Mouse (Mus musculus) embryonic facial prominence, embryonic 14.5 days (tissue): Measurements from ENCODE around the gene Ltbp4. TPM values are rescaled to one million over a fixed set of nuclear protein-coding genes. Genes with fewer than 3 reads are reported as not detected.

Experiments
- ATAC-seq: fragments of 200-750 bp; cut with Nextera tagmentation; 2 replicates; pipeline ENCODE4 v1.8.0; 2017; ENCODE audit warnings: low read depth, moderate number of reproducible peaks, moderate TSS enrichment
- DNase-seq: peaks from one replicate; pipeline ENCODE4 v3.0.0-alpha.2; 2015; ENCODE audit warnings: low spot score
- H3K27ac ChIP-seq: fragments of 300-500 bp; sonication (generic); replicated peaks from 2 replicates; pipeline ENCODE4 v1.5.1; 2014; ENCODE audit warnings: low read depth, mild to moderate bottlenecking, low read length, moderate library complexity
- H3K27me3 ChIP-seq: fragments of 300-500 bp; sonication (generic); replicated peaks from 2 replicates; pipeline ENCODE4 v1.6.1; 2014; ENCODE audit warnings: low read length; ENCODE audit not compliant: control insufficient read depth, insufficient read depth
- H3K36me3 ChIP-seq: fragments of 300-500 bp; sonication (generic); 2 replicates; pipeline ENCODE4 v1.6.1; 2014; ENCODE audit warnings: low read length, mixed read lengths; ENCODE audit not compliant: control insufficient read depth, insufficient read depth
- H3K4me1 ChIP-seq: fragments of 300-500 bp; sonication (generic); 2 replicates; pipeline ENCODE4 v1.6.1; 2014; ENCODE audit warnings: antibody characterized with exemption, low read length; ENCODE audit not compliant: control insufficient read depth, insufficient read depth
- H3K4me2 ChIP-seq: fragments of 300-500 bp; sonication (generic); 2 replicates; pipeline ENCODE4 v1.6.1; 2014; ENCODE audit warnings: low read depth, mild to moderate bottlenecking, low read length, moderate library complexity, mixed read lengths
- H3K4me3 ChIP-seq: fragments of 300-500 bp; sonication (generic); 2 replicates; pipeline ENCODE4 v1.5.1; 2014; ENCODE audit warnings: low read depth, mild to moderate bottlenecking, low read length
- H3K9ac ChIP-seq: fragments of 300-500 bp; sonication (generic); 2 replicates; pipeline ENCODE4 v1.6.1; 2014; ENCODE audit warnings: low read depth, mild to moderate bottlenecking, low read length, moderate library complexity, mixed read lengths
- H3K9me3 ChIP-seq: fragments of 300-500 bp; sonication (generic); 2 replicates; pipeline ENCODE4 v1.6.1; 2016; ENCODE audit warnings: low read length; ENCODE audit not compliant: control insufficient read depth
- WGBS: fragments of 180-500 bp; shearing (Covaris S2); extraction: QIAGEN DNeasy Blood & Tissue Kit; methylation state at CpG from one replicate; pipeline ENCODE4 v1.1.7; 2014; 5-methylcytosine and 5-hydroxymethylcytosine counted together
- polyA plus RNA-seq: library from polyadenylated mRNA; unstranded; fragments of >200 nt; fragmentation: Nextera tagmentation; extraction: Ambion mirVana; gene quantifications from 2 replicates; pipeline ENCODE4 v1.2.1, GENCODE M21; 2014

Ltbp4 gene
- polyA plus RNA-seq, 1 experiment from 2014 or later = 74.2 TPM

DNA sequence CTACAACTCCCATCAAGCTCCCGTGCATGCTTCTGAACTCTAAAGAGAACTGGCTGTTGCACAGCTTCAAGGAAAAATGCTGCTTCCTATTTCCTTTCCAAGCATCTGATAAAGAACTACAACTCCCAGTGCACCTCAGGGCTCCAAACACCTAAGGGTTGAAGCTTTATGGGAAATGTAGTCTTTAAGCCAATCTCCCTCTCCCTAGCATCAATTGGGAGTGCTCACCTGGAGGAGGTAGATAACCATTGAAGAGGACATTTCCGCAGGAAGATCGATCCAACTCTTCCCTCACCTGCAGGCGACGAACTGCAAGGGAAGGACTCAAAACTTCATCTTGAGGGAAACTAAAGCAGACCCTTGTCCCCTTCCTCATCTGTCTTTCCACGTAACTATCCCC, 16.7 kb upstream of the Ltbp4 start:
- Histone ChIP-seq H3K4me1 (peaks cover 15% of the 10 kb centered on the region), H3K9ac (no peak overlapping the region), H3K27me3 (peaks cover 14% of the 10 kb centered on the region; the same call in 1 of the 2 replicates), H3K36me3 (peaks cover 26% of the 10 kb centered on the region), H3K4me2 (peak overlapping the region; percentile 84), H3K4me3 (peak overlapping the region; percentile 56), H3K9me3 (no peaks in the 10 kb centered on the region), H3K27ac (no peak overlapping the region)
- DNase-seq (peak; percentile 85), ATAC-seq (no peak)
- WGBS = 32% methylated on average over 6 of the region's 6 CpGs

DNA sequence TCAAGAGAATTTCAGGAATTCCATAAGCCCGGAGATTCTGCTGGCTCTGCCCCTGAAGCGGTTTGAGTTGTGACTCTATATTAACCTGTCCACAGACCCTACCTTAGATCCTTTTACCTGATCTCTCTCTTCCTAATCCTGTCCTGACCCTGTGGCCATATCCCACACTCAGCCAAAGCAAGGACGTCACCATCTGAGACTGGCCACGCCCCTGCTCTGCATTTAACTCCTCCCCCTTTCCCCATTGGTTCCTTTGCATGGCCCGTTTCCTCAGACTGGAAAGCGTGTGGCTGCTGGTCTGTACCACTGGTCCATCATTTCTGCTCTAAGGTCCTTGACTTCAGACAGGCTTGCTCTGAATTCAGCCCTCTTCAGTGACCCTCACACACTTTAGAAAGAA, 8.0 kb upstream of the Ltbp4 start:
- Histone ChIP-seq H3K4me2 (no peak overlapping the region), H3K4me3 (no peak overlapping the region), H3K4me1 (no peaks in the 10 kb centered on the region), H3K9ac (no peak overlapping the region), H3K9me3 (no peaks in the 10 kb centered on the region), H3K36me3 (peaks cover 62% of the 10 kb centered on the region), H3K27ac (no peak overlapping the region), H3K27me3 (no peaks in the 10 kb centered on the region)
- ATAC-seq = no peak
- 23% methylated on average over 6 of the region's 6 CpGs for WGBS
- DNase-seq = no peak

DNA sequence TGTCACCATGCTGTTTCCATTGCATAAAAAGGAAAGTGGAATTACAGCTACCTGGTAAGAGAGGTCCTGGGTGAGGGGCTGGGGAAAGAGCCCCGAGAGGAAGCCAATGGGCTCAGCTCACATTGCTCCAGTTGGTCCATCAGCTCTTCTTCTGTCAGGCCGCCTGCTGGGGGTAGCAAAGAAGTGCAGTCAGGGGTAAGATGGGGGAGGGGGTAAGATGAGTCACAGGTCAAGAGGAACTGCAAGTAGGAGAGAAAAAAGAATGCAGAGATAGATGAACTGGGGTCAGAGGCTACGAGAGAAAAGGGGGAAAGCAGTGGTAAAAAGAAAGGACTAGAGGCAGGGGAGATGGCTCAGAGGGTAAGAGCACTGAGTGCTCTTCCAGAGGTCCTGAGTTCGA, 5.1 kb upstream of the Ltbp4 start:
- H3K4me1 ChIP-seq = 0 out of 2 replicates have a peak, but pooled peaks cover 3% of the 10 kb centered on the region
- peaks cover 8% of the 10 kb centered on the region; the same call in 1 of the 2 replicates for H3K27me3 ChIP-seq
- no peak overlapping the region for H3K27ac ChIP-seq
- WGBS = 49% methylated on average over 4 of the region's 4 CpGs
- no peak overlapping the region for H3K4me2 ChIP-seq
- H3K9me3 ChIP-seq = no peaks in the 10 kb centered on the region
- DNase-seq = no peak
- H3K36me3 ChIP-seq = peaks cover 42% of the 10 kb centered on the region
- no peak for ATAC-seq
- no peak overlapping the region for H3K9ac ChIP-seq
- no peak overlapping the region for H3K4me3 ChIP-seq

DNA sequence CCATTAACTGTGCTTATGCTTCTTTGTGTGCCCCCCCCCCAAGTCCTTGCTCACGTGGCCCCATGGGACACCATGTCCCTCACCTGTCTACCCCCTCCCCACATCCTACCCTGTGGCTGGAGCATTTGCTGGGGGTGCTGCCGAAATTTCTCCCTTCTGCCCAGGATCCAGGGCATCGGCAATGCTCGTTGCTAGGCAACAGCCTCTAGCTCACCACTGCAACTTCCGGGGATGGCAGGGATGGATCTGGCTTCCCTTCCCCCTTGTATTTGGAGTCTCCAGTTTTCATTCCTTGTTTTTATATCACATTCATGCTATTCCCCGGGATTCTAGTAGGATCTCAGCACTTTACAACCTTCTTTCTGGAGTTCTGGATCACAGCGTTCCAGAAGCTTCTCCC, 2.0 kb upstream of the Ltbp4 start:
- H3K27me3 ChIP-seq = peaks cover 19% of the 10 kb centered on the region
- H3K4me2 ChIP-seq = no peak overlapping the region
- no peak overlapping the region for H3K27ac ChIP-seq
- no peak for DNase-seq
- peaks cover 16% of the 10 kb centered on the region for H3K36me3 ChIP-seq
- no peak for ATAC-seq
- H3K9me3 ChIP-seq = no peaks in the 10 kb centered on the region
- no peak overlapping the region for H3K9ac ChIP-seq
- peaks cover 10% of the 10 kb centered on the region for H3K4me1 ChIP-seq
- no peak overlapping the region for H3K4me3 ChIP-seq
- WGBS = 40% methylated on average over 7 of the region's 7 CpGs

DNA sequence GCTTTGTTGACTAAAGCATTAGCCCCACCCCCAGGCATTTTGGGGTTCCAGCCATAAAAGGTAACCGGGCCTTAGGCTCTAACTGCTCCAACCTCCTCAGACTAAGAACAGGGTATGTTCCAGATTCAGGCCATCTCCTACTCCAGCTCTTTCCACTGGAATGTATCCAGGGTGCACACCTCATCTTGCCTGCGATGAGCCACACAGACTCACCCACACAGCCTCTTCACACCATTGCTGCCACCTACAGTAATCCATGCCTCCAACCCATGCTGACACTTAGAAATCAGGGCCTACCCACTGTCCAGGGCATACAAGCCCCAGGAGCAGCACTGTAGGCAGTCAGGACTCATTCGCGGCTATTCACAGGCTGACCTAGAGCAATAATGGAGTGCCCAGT, 1.6 kb upstream of the Ltbp4 start:
- H3K4me1 ChIP-seq = peaks cover 14% of the 10 kb centered on the region
- no peak overlapping the region for H3K4me3 ChIP-seq
- no peak overlapping the region for H3K9ac ChIP-seq
- no peak overlapping the region for H3K4me2 ChIP-seq
- no peaks in the 10 kb centered on the region for H3K9me3 ChIP-seq
- no peak for DNase-seq
- 77% methylated on average over 4 of the region's 4 CpGs for WGBS
- H3K36me3 ChIP-seq = peaks cover 12% of the 10 kb centered on the region; the same call in 1 of the 2 replicates
- peaks cover 23% of the 10 kb centered on the region for H3K27me3 ChIP-seq
- no peak overlapping the region for H3K27ac ChIP-seq
- ATAC-seq = no peak

DNA sequence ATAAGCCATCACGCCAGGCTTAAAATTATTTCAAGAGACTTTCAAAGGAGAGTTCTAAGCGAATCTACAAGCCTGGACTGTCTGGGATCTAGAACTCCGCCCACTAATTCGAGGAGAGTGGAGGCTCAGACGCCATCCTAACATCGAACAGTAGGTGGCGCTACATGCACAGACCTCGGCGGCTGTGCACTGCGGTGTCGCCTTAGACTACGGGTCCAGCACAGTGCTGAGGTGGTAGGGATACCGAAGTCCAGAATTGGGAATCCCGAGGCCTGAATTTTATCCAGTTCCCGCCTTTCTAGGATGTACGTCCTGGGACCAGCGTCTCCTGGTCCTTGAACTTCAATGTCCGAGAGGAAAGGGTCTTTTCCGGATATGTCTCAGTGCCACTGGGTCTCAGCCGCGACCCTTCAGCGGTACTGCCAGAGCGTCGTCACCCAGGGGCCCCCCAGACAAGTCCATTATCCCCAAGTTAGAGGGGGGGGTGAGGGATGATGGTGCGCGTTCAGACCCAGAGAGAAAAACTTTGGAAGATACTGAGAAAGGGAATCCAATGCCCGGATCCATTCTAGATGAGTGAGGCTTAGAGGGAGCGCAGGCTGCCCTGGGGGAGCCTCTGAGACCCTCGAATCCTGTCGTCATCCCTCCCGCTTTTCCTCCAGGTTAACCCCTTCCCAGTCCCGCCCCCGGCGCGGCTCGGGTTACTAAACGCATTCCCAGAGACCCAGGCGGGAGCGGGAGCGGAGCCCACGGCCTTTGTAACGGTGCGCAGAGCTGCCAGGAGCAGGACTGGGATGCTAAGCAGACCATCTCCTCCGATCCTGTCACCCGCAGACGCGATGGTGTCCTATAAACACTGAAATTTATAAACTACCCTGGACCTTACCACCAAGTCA, 1.3 kb downstream of the Ltbp4 start:
- Histone ChIP-seq H3K9ac (peak overlapping the region; percentile 38; the same call in 1 of the 2 replicates), H3K4me3 (peak overlapping the region; percentile 40)

DNA sequence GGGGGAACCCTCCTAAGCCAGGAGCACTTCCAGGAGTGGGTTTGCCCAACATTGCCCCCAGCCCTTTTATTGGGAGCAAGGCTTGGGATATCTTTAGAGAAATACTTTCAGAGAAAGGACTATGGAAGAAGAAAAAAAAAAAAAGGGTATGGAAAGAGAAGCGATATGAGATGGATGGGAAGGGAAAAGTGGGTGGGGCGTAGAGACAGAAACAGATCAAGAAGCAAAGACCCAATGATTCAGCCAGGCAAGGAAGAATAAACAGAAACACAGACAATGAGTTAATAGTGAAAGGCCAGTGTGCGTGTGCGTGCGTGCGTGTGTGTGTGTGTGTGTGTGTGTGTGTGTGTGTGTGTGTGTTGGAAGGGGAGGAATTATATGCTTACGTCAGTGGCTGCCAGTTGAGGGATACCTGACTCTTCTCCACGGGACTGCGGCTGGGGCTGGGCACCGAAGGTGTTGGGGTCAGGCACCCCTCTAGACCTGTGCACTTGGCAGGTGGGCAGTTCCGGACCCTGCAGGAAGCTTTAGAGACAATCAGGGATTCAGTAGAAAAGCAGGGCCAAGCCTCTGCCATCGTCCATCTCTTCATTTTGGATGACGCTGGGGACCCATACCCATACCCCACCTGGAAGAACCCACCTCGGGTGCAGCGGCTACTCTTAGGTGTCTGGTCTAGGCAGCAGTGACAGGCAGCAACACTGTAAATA, 2.3 kb downstream of the Ltbp4 start:
- no peak for DNase-seq
- no peak overlapping the region; the same call in 1 of the 2 replicates for H3K4me3 ChIP-seq
- H3K36me3 ChIP-seq = no peaks in the 10 kb centered on the region
- H3K27me3 ChIP-seq = peaks cover 54% of the 10 kb centered on the region
- no peak overlapping the region for H3K9ac ChIP-seq
- H3K27ac ChIP-seq = no peak overlapping the region
- 55% methylated on average over 12 of the region's 15 CpGs for WGBS
- peaks cover 37% of the 10 kb centered on the region for H3K4me1 ChIP-seq
- no peak for ATAC-seq
- H3K4me2 ChIP-seq = 0 out of 2 replicates have a peak overlapping the region, but pooled peaks have one; percentile 81
- no peaks in the 10 kb centered on the region for H3K9me3 ChIP-seq

More for the DNA sequence above, 1.3 kb downstream of the Ltbp4 start:
- Histone ChIP-seq H3K36me3 (0 out of 2 replicates have a peak, but pooled peaks cover 2% of the 10 kb centered on the region), H3K27ac (peak overlapping the region; percentile 19), H3K4me1 (peaks cover 31% of the 10 kb centered on the region), H3K4me2 (peak overlapping the region; percentile 81), H3K9me3 (no peaks in the 10 kb centered on the region), H3K27me3 (peaks cover 46% of the 10 kb centered on the region)
- DNase-seq (peak; percentile 93), ATAC-seq (peak; percentile 87)
- 0% methylated on average over 36 of the region's 47 CpGs for WGBS

DNA sequence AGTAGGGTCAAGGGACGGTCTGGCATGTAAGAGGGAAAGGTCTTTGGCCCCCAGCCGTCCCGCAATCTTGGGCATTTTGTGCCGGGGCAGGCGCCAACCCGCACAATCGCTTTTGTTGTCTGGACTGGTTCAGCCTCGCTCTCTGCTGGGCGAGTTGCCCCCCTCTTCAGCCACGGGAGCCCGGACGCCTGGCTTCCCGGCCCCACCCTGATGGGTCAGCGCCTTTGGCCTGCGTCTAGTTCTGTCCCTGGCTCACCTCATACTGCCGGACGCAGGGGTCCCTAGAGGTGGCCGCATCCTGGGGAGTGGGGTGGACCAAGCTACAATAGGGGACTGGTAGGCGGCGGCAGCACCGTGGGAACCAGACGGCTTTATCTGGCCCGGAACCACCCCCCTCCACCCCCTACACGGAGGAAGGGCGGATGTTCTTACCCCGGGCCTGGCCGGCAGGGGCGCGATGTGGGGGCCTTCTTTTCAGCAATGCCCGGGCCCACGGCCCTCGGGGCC, 3.0 kb downstream of the Ltbp4 start:
- no peak for ATAC-seq
- DNase-seq = no peak
- H3K9me3 ChIP-seq = no peaks in the 10 kb centered on the region
- WGBS = 3% methylated on average over 27 of the region's 32 CpGs
- H3K27ac ChIP-seq = no peak overlapping the region
- peak overlapping the region; percentile 99 for H3K4me2 ChIP-seq
- H3K4me3 ChIP-seq = peak overlapping the region; percentile 60
- H3K27me3 ChIP-seq = peaks cover 61% of the 10 kb centered on the region
- H3K9ac ChIP-seq = 0 out of 2 replicates have a peak overlapping the region, but pooled peaks have one; percentile 8
- H3K36me3 ChIP-seq = no peaks in the 10 kb centered on the region
- peaks cover 42% of the 10 kb centered on the region for H3K4me1 ChIP-seq
